Mouse (Mus musculus) left cerebral cortex, adult 2 months (tissue): ENCODE results near the gene Tm4sf5. TPM values are rescaled to one million over a fixed set of nuclear protein-coding genes. Genes with fewer than 3 reads are reported as not detected.
"Not testable (repeated sequence)": the region's sequence is repeated elsewhere in the genome, so short reads cannot be mapped to it uniquely, and the experiment has no call there.

Source experiments
- DNase-seq, 2 experiments: peaks; one replicate each; pipeline ENCODE4 v3.0.0; 2021 to 2022; ENCODE audit warnings: low spot score in 2 of 2, mixed read lengths in 1 of 2; ENCODE audit errors: extremely low spot score in 1 of 2
- H3K27ac ChIP-seq: fragments of 200-600 bp; 2 replicates; pipeline ENCODE4 v1.8.1; 2022
- H3K4me3 ChIP-seq: fragments of 200-600 bp; 2 replicates; pipeline ENCODE4 v1.8.1; 2022
- CTCF ChIP-seq: fragments of 200-600 bp; IDR thresholded peaks from 2 replicates; pipeline ENCODE4 v1.8.1; 2022; ENCODE audit warnings: antibody characterized with exemption, mild to moderate bottlenecking, moderate library complexity
- intact Hi-C: fragments of 180-260 bp; cut with DNase I; formaldehyde crosslinking; loops from one replicate; pipeline ENCODE4 v1.15.1; 2025
- total RNA-seq, 2 experiments: library from RNA; stranded (reverse); gene quantifications; 2 replicates each; pipeline ENCODE4 v1.2.3; 2021

The Tm4sf5 gene
- total RNA-seq, 2 experiments from 2014 or later: 1.1 TPM; not detected in 1

GRCm38 (mm10) chr11:70526211-70526610, 21.2 kb downstream of the Tm4sf5 start:
- no peak overlapping the region for H3K27ac ChIP-seq
- DNase-seq: no peak
- intact Hi-C loops: no loop called here
- H3K4me3 ChIP-seq: peak overlapping the region; percentile 73; the same call in 1 of the 2 replicates
- TF ChIP-seq CTCF: no peak

DNA sequence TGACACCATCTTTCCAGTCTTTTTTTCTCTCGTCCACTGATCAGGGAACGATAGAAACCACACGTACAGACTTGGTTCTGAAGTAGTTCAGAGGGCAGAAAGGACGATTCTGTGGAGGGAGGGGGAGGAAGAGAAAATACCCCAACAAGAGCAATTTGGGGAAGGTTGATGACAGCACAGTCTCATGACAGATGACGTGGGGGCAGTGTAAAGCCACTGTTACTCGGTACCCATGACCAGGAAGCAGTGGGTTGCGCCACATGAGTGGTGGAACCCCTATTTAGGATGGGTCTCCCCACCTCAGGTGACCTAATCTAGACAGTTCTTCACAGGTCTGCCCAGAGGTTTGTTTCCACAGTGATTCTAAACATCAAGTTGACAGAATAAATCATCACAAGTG, 23.6 kb downstream of the Tm4sf5 start:
- Histone ChIP-seq H3K27ac (no peak overlapping the region), H3K4me3 (no peak overlapping the region)
- no peak for TF ChIP-seq CTCF
- intact Hi-C loops: no loop called here
- DNase-seq: no peak

DNA sequence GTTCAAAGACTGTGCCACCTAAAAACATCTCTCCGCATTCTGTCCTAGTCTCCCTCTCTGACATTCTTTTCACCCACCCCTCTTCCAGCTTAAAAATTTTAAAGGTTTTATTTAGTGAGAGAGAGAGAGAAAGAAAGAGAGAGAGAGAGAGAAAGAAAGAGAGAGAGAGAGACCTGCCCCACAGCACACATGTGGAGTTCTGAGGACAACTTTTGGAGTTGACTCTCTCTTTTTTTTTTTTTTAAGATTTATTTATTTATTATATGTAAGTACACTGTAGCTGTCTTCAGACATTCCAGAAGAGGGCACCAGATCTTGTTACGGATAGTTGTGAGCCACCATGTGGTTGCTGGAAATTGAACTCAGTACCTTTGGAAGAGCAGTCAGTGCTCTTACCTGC, 26.0 kb downstream of the Tm4sf5 start:
- TF ChIP-seq CTCF: peak; percentile 8; the same call in 1 of the 2 replicates
- H3K27ac ChIP-seq, H3K4me3 ChIP-seq, intact Hi-C loops, DNase-seq: not testable (repeated sequence)

DNA sequence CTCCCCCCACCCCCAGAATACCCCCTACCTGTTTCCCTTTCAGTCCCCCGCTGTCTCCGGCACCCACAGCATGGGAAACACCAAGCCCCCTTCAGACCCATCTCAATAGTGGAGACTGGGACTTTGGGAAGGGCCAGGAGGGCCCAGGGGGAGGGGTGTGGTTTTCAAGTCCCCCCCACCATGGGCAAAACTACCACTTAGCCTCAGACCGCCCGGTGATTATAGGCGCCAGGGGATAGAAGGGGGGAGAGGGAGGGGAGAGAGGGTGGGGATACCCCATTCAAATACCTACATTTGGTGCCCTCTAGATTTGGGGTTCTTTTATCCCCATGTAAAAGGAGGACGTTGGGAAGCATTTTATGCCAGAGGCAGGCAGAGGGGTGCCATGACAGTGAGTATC, 27.8 kb downstream of the Tm4sf5 start, which contains the start of gene Gm40193:
TSS of gene Gm40193 (minus strand) at position 101 of the 400 bp plus-strand sequence.
- no peak within 1 kb of the TSS for H3K4me3 ChIP-seq
- no peak for TF ChIP-seq CTCF
- H3K27ac ChIP-seq: no peak within 1 kb of the TSS
- intact Hi-C loops: no loop called here
- DNase-seq: no peak

- peak overlapping the region; percentile 77 for H3K27ac ChIP-seq
- intact Hi-C loops: no loop called here
- peak overlapping the region; percentile 60 for H3K4me3 ChIP-seq
- TF ChIP-seq CTCF: no peak
- DNase-seq: no peak
Observed at GRCm38 (mm10) chr11:70539423-70539822, 34.4 kb downstream of the Tm4sf5 start.

DNA sequence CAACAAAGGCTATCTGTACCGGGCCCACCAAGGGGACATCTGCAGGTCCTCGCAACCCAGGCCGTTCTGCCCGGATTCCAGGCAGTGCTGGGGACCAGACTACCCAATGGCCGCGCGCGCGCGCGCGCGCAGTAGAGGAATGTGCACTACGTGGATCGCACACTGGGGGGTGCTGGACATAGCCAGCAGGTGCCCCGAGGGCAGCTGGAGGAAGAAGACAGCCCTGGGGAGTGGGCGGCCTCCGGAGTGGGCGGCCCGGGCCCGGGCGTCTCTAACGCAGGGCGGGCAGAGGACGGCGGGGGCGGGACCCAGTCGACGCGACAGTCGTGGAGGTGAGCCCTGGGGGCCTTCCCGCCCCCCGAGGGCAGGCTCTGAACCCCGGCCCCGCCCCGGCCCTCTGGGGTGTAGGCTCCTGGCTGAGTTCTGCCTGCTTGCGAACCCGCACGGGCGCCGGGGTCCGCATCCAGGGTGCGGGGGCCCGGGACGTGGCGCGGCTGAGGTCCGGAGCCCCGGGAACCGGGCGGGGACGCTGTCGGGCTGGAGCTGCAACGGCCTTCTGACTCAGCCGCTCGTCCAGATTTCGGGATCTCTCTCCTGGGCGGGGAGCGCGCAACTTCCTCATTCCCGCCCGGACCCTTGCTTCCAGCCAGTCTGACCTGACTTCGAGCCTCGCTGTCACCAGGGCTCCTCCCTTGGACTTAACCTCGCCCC, 35.0 kb downstream of the Tm4sf5 start, which contains the start of gene Pld2:
TSS of gene Pld2 (plus strand) at position 188 of the 711 bp plus-strand sequence.
- peak; percentile 71 for TF ChIP-seq CTCF
- H3K27ac ChIP-seq: peak within 1 kb of the TSS; percentile 77
- intact Hi-C loops: loop anchor here (2.0 kb wide), 2 partner anchors 23 to 65 kb away; partner anchors contain the start of gene Mink1
- H3K4me3 ChIP-seq: peak within 1 kb of the TSS; percentile 60
- DNase-seq: peak; percentile 74 to 75

- intact Hi-C loops: loop anchor here (2.0 kb wide), 2 partner anchors 22 to 64 kb away; partner anchors contain the start of gene Mink1
- DNase-seq: no peak
- no peak for TF ChIP-seq CTCF
- Histone ChIP-seq H3K27ac (no peak overlapping the region), H3K4me3 (peak overlapping the region; percentile 60)
Observed at GRCm38 (mm10) chr11:70540928-70541327, 35.9 kb downstream of the Tm4sf5 start.

GRCm38 (mm10) chr11:70541415-70541814, 36.4 kb downstream of the Tm4sf5 start:
- peak overlapping the region; percentile 60 for H3K4me3 ChIP-seq
- intact Hi-C loops: loop anchor here (2.0 kb wide), 2 partner anchors 21 to 63 kb away; partner anchors contain the start of gene Mink1
- TF ChIP-seq CTCF: no peak
- no peak for DNase-seq
- H3K27ac ChIP-seq: no peak overlapping the region

- Histone ChIP-seq H3K27ac (no peak overlapping the region), H3K4me3 (no peak overlapping the region)
- intact Hi-C loops: no loop called here
- no peak for TF ChIP-seq CTCF
- no peak for DNase-seq
Observed at GRCm38 (mm10) chr11:70544496-70544895, 39.5 kb downstream of the Tm4sf5 start.

- no peak for DNase-seq
- no peak overlapping the region for H3K27ac ChIP-seq
- no peak overlapping the region for H3K4me3 ChIP-seq
- intact Hi-C loops: no loop called here
- TF ChIP-seq CTCF: no peak
Observed at GRCm38 (mm10) chr11:70551526-70551925, 46.5 kb downstream of the Tm4sf5 start.

DNA sequence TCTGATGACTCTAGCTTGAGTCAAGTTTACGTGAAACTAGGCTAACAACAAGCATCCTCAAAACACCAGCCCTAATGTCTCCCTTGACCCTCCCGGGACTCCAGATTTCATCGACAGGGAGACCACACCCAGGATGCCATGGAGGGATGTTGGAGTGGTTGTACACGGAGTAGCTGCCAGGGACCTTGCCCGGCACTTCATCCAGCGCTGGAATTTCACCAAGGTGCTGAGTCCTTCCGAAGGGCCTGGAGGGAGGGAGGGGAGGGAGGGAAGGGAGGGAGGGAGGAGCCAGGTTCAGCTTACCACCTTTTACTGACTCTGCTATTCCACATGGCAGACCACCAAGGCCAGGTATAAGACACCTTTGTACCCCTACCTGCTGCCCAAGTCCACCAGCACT, 48.9 kb downstream of the Tm4sf5 start:
- Histone ChIP-seq H3K4me3 (no peak overlapping the region), H3K27ac (no peak overlapping the region)
- intact Hi-C loops: no loop called here
- no peak for TF ChIP-seq CTCF
- no peak for DNase-seq

- intact Hi-C loops: no loop called here
- no peak; the same call in 1 of the 2 replicates for TF ChIP-seq CTCF
- H3K4me3 ChIP-seq: no peak overlapping the region
- DNase-seq: no peak
- no peak overlapping the region for H3K27ac ChIP-seq
Observed at GRCm38 (mm10) chr11:70557545-70557944, 52.5 kb downstream of the Tm4sf5 start.

Other genes with a start within 250 kb of the Tm4sf5 start
- gene Alox12, start 249.9 kb upstream of the Tm4sf5 start, total RNA-seq: under 1 TPM; 0.16 to 0.19 TPM
- gene Alox12e, start 182.6 kb upstream of the Tm4sf5 start, total RNA-seq: under 1 TPM in 1 of 2 experiments, not detected in 1; 0.33 TPM
- gene Alox15, start 153.2 kb upstream of the Tm4sf5 start, total RNA-seq: not detected
- gene Pelp1, start 95.2 kb upstream of the Tm4sf5 start, total RNA-seq: 10 to 100 TPM; 34.6 to 36.2 TPM
- gene Arrb2, start 72.6 kb upstream of the Tm4sf5 start, total RNA-seq: 10 to 100 TPM; 74.3 to 86.0 TPM
- gene Med11, start 53.3 kb upstream of the Tm4sf5 start, total RNA-seq: 10 to 100 TPM; 13.2 to 14.8 TPM
- gene Zmynd15, start 45.8 kb upstream of the Tm4sf5 start, total RNA-seq: under 1 TPM; 0.36 to 0.44 TPM
- 1 to 10 TPM; 1.2 to 1.4 TPM for gene Cxcl16, start 45.3 kb upstream of the Tm4sf5 start, total RNA-seq
- gene Vmo1, start 9.4 kb downstream of the Tm4sf5 start, total RNA-seq: not detected
- not detected for gene Gltpd2, start 14.0 kb downstream of the Tm4sf5 start, total RNA-seq
- gene Psmb6, start 20.1 kb downstream of the Tm4sf5 start, total RNA-seq: 100 to 1,000 TPM; 164 to 169 TPM
- gene Gm40193, start 27.7 kb downstream of the Tm4sf5 start, total RNA-seq: not detected
- 10 to 100 TPM; 12.8 to 13.6 TPM for gene Pld2, start 34.8 kb downstream of the Tm4sf5 start, total RNA-seq
- 100 to 1,000 TPM; 411 to 445 TPM for gene Mink1, start 57.6 kb downstream of the Tm4sf5 start, total RNA-seq
- gene 4930544D05Rik, start 110.6 kb downstream of the Tm4sf5 start, total RNA-seq: under 1 TPM; 0.61 TPM
- gene Chrne, start 114.0 kb downstream of the Tm4sf5 start, total RNA-seq: not detected
- gene Gp1ba, start 133.9 kb downstream of the Tm4sf5 start, total RNA-seq: not detected
- gene Rnf167, start 142.0 kb downstream of the Tm4sf5 start, total RNA-seq: 10 to 100 TPM; 81.7 to 86.9 TPM
- gene Slc25a11, start 142.2 kb downstream of the Tm4sf5 start, total RNA-seq: 100 to 1,000 TPM; 107 to 117 TPM
- 100 to 1,000 TPM; 207 to 224 TPM for gene Pfn1, start 149.4 kb downstream of the Tm4sf5 start, total RNA-seq
- 10 to 100 TPM in 1 of 2 experiments, 1 to 10 TPM in 1; 9.8 to 10.6 TPM for gene Eno3, start 152.0 kb downstream of the Tm4sf5 start, total RNA-seq
- 10 to 100 TPM; 52.2 to 56.7 TPM for gene Spag7, start 164.2 kb downstream of the Tm4sf5 start, total RNA-seq
- gene Camta2, start 182.9 kb downstream of the Tm4sf5 start, total RNA-seq: 100 to 1,000 TPM; 238 to 261 TPM
- 1 to 10 TPM; 1.8 to 3.0 TPM for gene Inca1, start 194.9 kb downstream of the Tm4sf5 start, total RNA-seq
- gene Kif1c, start 195.3 kb downstream of the Tm4sf5 start, total RNA-seq: 10 to 100 TPM; 58.1 to 60.7 TPM